Comparison of ENCODE assay signal across 34 mouse cellular contexts in the genomic region with DNA sequence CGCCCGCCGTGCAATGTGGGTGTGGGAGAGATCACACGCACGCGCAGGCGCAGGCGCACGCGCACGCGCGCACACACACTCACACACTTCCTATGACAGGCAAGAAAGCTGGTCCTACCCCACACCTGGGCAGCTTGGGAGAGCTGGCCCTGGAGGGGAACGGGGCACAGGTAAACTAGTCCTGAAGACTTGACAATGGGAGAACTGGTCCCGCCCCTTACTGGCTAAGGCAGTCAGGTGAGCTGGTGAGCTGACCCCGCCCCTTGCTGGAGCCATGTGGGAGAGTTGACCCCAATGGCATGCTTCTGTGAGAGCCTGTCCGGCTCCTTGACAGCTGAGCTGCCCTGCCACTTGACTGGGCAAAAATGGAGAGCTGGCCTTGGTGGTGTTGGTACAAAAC.
DNase-seq lines count a peak whose midpoint lies in the region; ATAC-seq and TF ChIP-seq lines count a peak whose summit lies in the region.
"Had no signal": no experiment of that assay in that cellular context is flagged by ENCODE, and none has a peak within 500 bp of the region (broad histone marks: within the 10 kb centered on the region; RNA-seq: fewer than 3 reads in every experiment).

No protein-coding gene starts in this region.

- no peak overlapping the region for H3K4me2 ChIP-seq in intestine, embryonic 15.5 days (replicated peaks)
- H3K4me2 ChIP-seq in intestine, postnatal 0 days (replicated peaks; ENCODE audit: low read depth) = no peak overlapping the region
- no peak overlapping the region for H3K4me2 ChIP-seq in midbrain, embryonic 13.5 days (replicated peaks)
- no peak overlapping the region for H3K4me2 ChIP-seq in midbrain, embryonic 11.5 days
- no peak overlapping the region for H3K4me2 ChIP-seq in stomach, embryonic 15.5 days
- H3K4me2 ChIP-seq: embryonic facial prominence, embryonic 13.5 days; forebrain, embryonic 15.5 days; limb, embryonic 12.5 days; liver, embryonic 15.5 days; lung, embryonic 14.5 days; midbrain, embryonic 12.5 days; neural tube, embryonic 15.5 days had no signal

- DNase-seq in midbrain, embryonic 11.5 days (ENCODE audit: low spot score, missing footprints) = no peak
- DNase-seq in ES-E14 (ENCODE audit: low read depth, low spot score) = peak; percentile 21
- DNase-seq in layer of hippocampus, adult 9-10 months (ENCODE audit: low spot score) = no peak
- DNase-seq in left cerebral cortex, postnatal 4 days = no peak
- DNase-seq: cerebellum, adult 18-20 months; cerebellum, postnatal 10 days; gastrocnemius, postnatal 25 days; heart, adult 11 months; heart, postnatal 10 days; kidney, postnatal 4 days; layer of hippocampus, postnatal 36 days; lung, embryonic 14.5 days; retina, postnatal 1 day; right cerebral cortex, postnatal 14 days; thymus, postnatal 4 days had no signal

- peak; percentile 4; the same call in 1 of the 2 replicates for ATAC-seq in intestine, embryonic 15.5 days
- ATAC-seq in intestine, postnatal 0 days = no peak
- 0 out of 2 replicates have a peak, but pooled peaks have one; percentile 34 for ATAC-seq in midbrain, embryonic 13.5 days
- no peak for ATAC-seq in midbrain, embryonic 11.5 days (ENCODE audit: low FRiP score)
- ATAC-seq in stomach, embryonic 15.5 days (ENCODE audit: insufficient read depth, low FRiP score, low read depth) = peak; percentile 24; the same call in 1 of the 2 replicates
- ATAC-seq: CD4-positive, CD25-positive, alpha-beta regulatory T cell, adult 4 months; forebrain, embryonic 15.5 days; hindbrain, postnatal 0 days; intestine, embryonic 16.5 days; Patski had no signal

- no peak overlapping the region for H3K9ac ChIP-seq in intestine, embryonic 15.5 days
- H3K9ac ChIP-seq in intestine, postnatal 0 days (ENCODE audit: low read depth, low read length) = no peak overlapping the region
- no peak overlapping the region for H3K9ac ChIP-seq in midbrain, embryonic 13.5 days (replicated peaks)
- no peak overlapping the region for H3K9ac ChIP-seq in midbrain, embryonic 11.5 days (ENCODE audit: low read length)
- H3K9ac ChIP-seq in ES-E14 (ENCODE audit: insufficient read depth, low read depth, low read length, poor library complexity, severe bottlenecking) = no peak overlapping the region
- no peak overlapping the region for H3K9ac ChIP-seq in stomach, embryonic 15.5 days
- H3K9ac ChIP-seq: embryonic facial prominence, embryonic 13.5 days; forebrain, embryonic 15.5 days; limb, embryonic 12.5 days; liver, embryonic 15.5 days; lung, embryonic 14.5 days; midbrain, embryonic 12.5 days; neural tube, embryonic 15.5 days had no signal

- H3K36me3 ChIP-seq in intestine, embryonic 15.5 days = no peaks in the 10 kb centered on the region
- H3K36me3 ChIP-seq in intestine, postnatal 0 days (ENCODE audit: control insufficient read depth, insufficient read depth) = no peaks in the 10 kb centered on the region
- no peaks in the 10 kb centered on the region for H3K36me3 ChIP-seq in midbrain, embryonic 13.5 days
- H3K36me3 ChIP-seq in midbrain, embryonic 11.5 days (ENCODE audit: control insufficient read depth, insufficient read depth, low read length) = no peaks in the 10 kb centered on the region
- no peaks in the 10 kb centered on the region for H3K36me3 ChIP-seq in ES-E14 (ENCODE audit: control insufficient read depth, insufficient read depth, low read length, poor library complexity, severe bottlenecking)
- H3K36me3 ChIP-seq in stomach, embryonic 15.5 days = no peaks in the 10 kb centered on the region
- H3K36me3 ChIP-seq: embryonic facial prominence, embryonic 13.5 days; forebrain, embryonic 10.5 days; forebrain, embryonic 15.5 days; G1E; heart, embryonic 10.5 days; hindbrain, embryonic 10.5 days; limb, embryonic 12.5 days; liver, embryonic 15.5 days; midbrain, embryonic 12.5 days; neural tube, embryonic 15.5 days had no signal

- 92% methylated on average over 17 of the region's 17 CpGs for WGBS in intestine, embryonic 15.5 days
- 93% methylated on average over 17 of the region's 17 CpGs for WGBS in intestine, postnatal 0 days
- WGBS in midbrain, embryonic 13.5 days = 96% methylated on average over 17 of the region's 17 CpGs
- 96% methylated on average over 17 of the region's 17 CpGs for WGBS in midbrain, embryonic 11.5 days
- 91% methylated on average over 17 of the region's 17 CpGs for WGBS in stomach, embryonic 15.5 days

- intact Hi-C loops in left cerebral cortex, postnatal 4 days (cut with DNase I) = no loop called here

- H3K27me3 ChIP-seq in intestine, embryonic 15.5 days (replicated peaks) = no peaks in the 10 kb centered on the region
- no peaks in the 10 kb centered on the region for H3K27me3 ChIP-seq in intestine, postnatal 0 days (replicated peaks; ENCODE audit: control insufficient read depth, insufficient read depth, low read length)
- H3K27me3 ChIP-seq in midbrain, embryonic 13.5 days = no peaks in the 10 kb centered on the region
- no peaks in the 10 kb centered on the region for H3K27me3 ChIP-seq in midbrain, embryonic 11.5 days (ENCODE audit: control insufficient read depth, insufficient read depth, low read length)
- no peaks in the 10 kb centered on the region for H3K27me3 ChIP-seq in stomach, embryonic 15.5 days (replicated peaks)
- H3K27me3 ChIP-seq: embryonic facial prominence, embryonic 13.5 days; forebrain, embryonic 15.5 days; limb, embryonic 12.5 days; liver, embryonic 15.5 days; midbrain, embryonic 12.5 days; neural tube, embryonic 15.5 days; Patski had no signal

- no peak overlapping the region for H3K4me3 ChIP-seq in intestine, embryonic 15.5 days (replicated peaks)
- no peak overlapping the region for H3K4me3 ChIP-seq in intestine, postnatal 0 days (ENCODE audit: low read depth, low read length)
- H3K4me3 ChIP-seq in midbrain, embryonic 13.5 days (replicated peaks) = no peak overlapping the region
- no peak overlapping the region for H3K4me3 ChIP-seq in midbrain, embryonic 11.5 days (ENCODE audit: low read depth, low read length)
- H3K4me3 ChIP-seq in ES-E14 (ENCODE audit: insufficient read depth in 1 of 2, low read depth in 1 of 2, low read length in 2 of 2, poor library complexity in 1 of 2, severe bottlenecking in 1 of 2) = peak overlapping the region; percentile 34 to 67; a peak in 3 of 4 replicates
- H3K4me3 ChIP-seq in stomach, embryonic 15.5 days (replicated peaks) = no peak overlapping the region
- H3K4me3 ChIP-seq: embryonic facial prominence, embryonic 13.5 days; forebrain, embryonic 10.5 days; forebrain, embryonic 15.5 days; heart, embryonic 10.5 days; hindbrain, embryonic 10.5 days; limb, embryonic 12.5 days; liver, embryonic 15.5 days; midbrain, embryonic 12.5 days; neural tube, embryonic 15.5 days had no signal

- in situ Hi-C loops in ES-E14 (cut with MboI; ENCODE audit: low sequenced_read_pairs in 2 of 2, unreplicated experiment in 2 of 2) = no loop called here

- no peaks in the 10 kb centered on the region for H3K4me1 ChIP-seq in intestine, embryonic 15.5 days (replicated peaks)
- no peaks in the 10 kb centered on the region for H3K4me1 ChIP-seq in intestine, postnatal 0 days (replicated peaks; ENCODE audit: control insufficient read depth, insufficient read depth, low read length)
- no peaks in the 10 kb centered on the region for H3K4me1 ChIP-seq in midbrain, embryonic 13.5 days (replicated peaks)
- no peaks in the 10 kb centered on the region for H3K4me1 ChIP-seq in midbrain, embryonic 11.5 days (ENCODE audit: control insufficient read depth, insufficient read depth, low read length)
- peaks cover 0 to 4% of the 10 kb centered on the region in 2 experiments; a peak in 1 of 4 replicates for H3K4me1 ChIP-seq in ES-E14 (ENCODE audit: control insufficient read depth in 2 of 2, insufficient read depth in 2 of 2, low read length in 2 of 2, poor library complexity in 1 of 2)
- no peaks in the 10 kb centered on the region for H3K4me1 ChIP-seq in stomach, embryonic 15.5 days
- H3K4me1 ChIP-seq: forebrain, embryonic 15.5 days; hindbrain, embryonic 10.5 days; liver, embryonic 15.5 days; midbrain, embryonic 12.5 days had no signal

- no peak for TF ChIP-seq CTCF in intestine, postnatal 0 days (IDR thresholded peaks at IDR 0.05; ENCODE audit: low read depth)

- H3K9me3 ChIP-seq in intestine, embryonic 15.5 days = no peaks in the 10 kb centered on the region
- no peaks in the 10 kb centered on the region for H3K9me3 ChIP-seq in intestine, postnatal 0 days (ENCODE audit: control insufficient read depth)
- H3K9me3 ChIP-seq in midbrain, embryonic 13.5 days = no peaks in the 10 kb centered on the region
- H3K9me3 ChIP-seq in midbrain, embryonic 11.5 days (ENCODE audit: control insufficient read depth, low read length) = no peaks in the 10 kb centered on the region
- H3K9me3 ChIP-seq in ES-E14 (ENCODE audit: control insufficient read depth, insufficient read depth, low read depth, low read length) = no peaks in the 10 kb centered on the region
- H3K9me3 ChIP-seq in stomach, embryonic 15.5 days = no peaks in the 10 kb centered on the region
- H3K9me3 ChIP-seq: embryonic facial prominence, embryonic 13.5 days; forebrain, embryonic 10.5 days; forebrain, embryonic 15.5 days; heart, embryonic 10.5 days; hindbrain, embryonic 10.5 days; limb, embryonic 12.5 days; liver, embryonic 15.5 days; midbrain, embryonic 12.5 days; neural tube, embryonic 15.5 days had no signal

- H3K27ac ChIP-seq in intestine, embryonic 15.5 days = no peak overlapping the region
- no peak overlapping the region for H3K27ac ChIP-seq in intestine, postnatal 0 days (ENCODE audit: low read depth, low read length)
- no peak overlapping the region for H3K27ac ChIP-seq in midbrain, embryonic 13.5 days
- no peak overlapping the region for H3K27ac ChIP-seq in midbrain, embryonic 11.5 days (ENCODE audit: low read depth, low read length)
- no peak overlapping the region for H3K27ac ChIP-seq in ES-E14 (ENCODE audit: insufficient read depth, low read depth, low read length, poor library complexity, severe bottlenecking)
- no peak overlapping the region for H3K27ac ChIP-seq in stomach, embryonic 15.5 days
- H3K27ac ChIP-seq: embryonic facial prominence, embryonic 13.5 days; forebrain, embryonic 10.5 days; forebrain, embryonic 15.5 days; heart, embryonic 10.5 days; hindbrain, embryonic 10.5 days; hindbrain, postnatal 0 days; limb, embryonic 12.5 days; liver, embryonic 15.5 days; macrophage; midbrain, embryonic 12.5 days; neural tube, embryonic 15.5 days had no signal

TF ChIP-seq in ES-E14, 5 proteins besides CTCF, POLR2A, EP300 and RAD21:
- TF ChIP-seq HCFC1 (IDR thresholded peaks at IDR 0.05; ENCODE audit: borderline replicate concordance, insufficient read depth, low read length) = no peak
- no peak for TF ChIP-seq MAFK (IDR thresholded peaks at IDR 0.05; ENCODE audit: insufficient read depth, low read depth, low read length)
- TF ChIP-seq CHD2 (IDR thresholded peaks at IDR 0.05; ENCODE audit: low read depth, low read length) = no peak
- no peak for TF ChIP-seq ZNF384 (IDR thresholded peaks at IDR 0.05; ENCODE audit: low read depth, low read length)
- no peak for TF ChIP-seq ZC3H11A (IDR thresholded peaks at IDR 0.05; ENCODE audit: borderline replicate concordance, low read depth, low read length)
TF ChIP-seq in ES-E14: peak in this region for 0.

Comparison
In these comparisons a context has a peak if more than half of its experiments do, and no peak if none do; other contexts are left out.
1. ATAC-seq: peak in intestine, embryonic 15.5 days (single experiment), midbrain, embryonic 13.5 days (single experiment) and stomach, embryonic 15.5 days (single experiment); none in intestine, postnatal 0 days (single experiment) and midbrain, embryonic 11.5 days (single experiment).
2. H3K4me3 ChIP-seq: peak in ES-E14 (2 of 2); none in intestine, embryonic 15.5 days (single experiment), intestine, postnatal 0 days (single experiment), midbrain, embryonic 13.5 days (single experiment), midbrain, embryonic 11.5 days (single experiment) and stomach, embryonic 15.5 days (single experiment).